In genomic region chr8:117596777-117597176, GRCm38 (mm10) we compare ENCODE assay signal across 16 mouse cellular contexts.
"Had no signal": no experiment of that assay in that cellular context is flagged by ENCODE, and none has a peak within 500 bp of the region (broad histone marks: within the 10 kb centered on the region; RNA-seq: fewer than 3 reads in every experiment).

No protein-coding gene starts in this region.

- H3K27ac ChIP-seq: kidney, postnatal 0 days; limb, embryonic 15.5 days; midbrain, embryonic 13.5 days; neural tube, embryonic 12.5 days; stomach, embryonic 15.5 days had no signal

- H3K9me3 ChIP-seq: limb, embryonic 15.5 days; midbrain, embryonic 13.5 days; neural tube, embryonic 12.5 days; stomach, embryonic 15.5 days had no signal

- H3K9ac ChIP-seq: limb, embryonic 15.5 days; midbrain, embryonic 13.5 days; neural tube, embryonic 12.5 days; stomach, embryonic 15.5 days had no signal

- H3K36me3 ChIP-seq: limb, embryonic 15.5 days; midbrain, embryonic 13.5 days; neural tube, embryonic 12.5 days; stomach, embryonic 15.5 days had no signal

- DNase-seq: kidney, adult 11 months; kidney, adult 9 months; kidney, postnatal 36 days; layer of hippocampus, adult 9-11 months; layer of hippocampus, postnatal 36 days; lung, adult 2 months; lung, postnatal 36 days; thymus, adult 2 months; thymus, postnatal 25 days had no signal

- H3K4me1 ChIP-seq: limb, embryonic 15.5 days; midbrain, embryonic 13.5 days; neural tube, embryonic 12.5 days; stomach, embryonic 15.5 days had no signal

- ATAC-seq: lung, postnatal 0 days; midbrain, embryonic 13.5 days had no signal

- H3K27me3 ChIP-seq: limb, embryonic 15.5 days; megakaryocyte, embryonic 14.5 days; midbrain, embryonic 13.5 days; neural tube, embryonic 12.5 days; stomach, embryonic 15.5 days had no signal

- H3K4me2 ChIP-seq: limb, embryonic 15.5 days; midbrain, embryonic 13.5 days; neural tube, embryonic 12.5 days; stomach, embryonic 15.5 days had no signal

- H3K4me3 ChIP-seq: limb, embryonic 15.5 days; megakaryocyte, embryonic 14.5 days; midbrain, embryonic 13.5 days; neural tube, embryonic 12.5 days; stomach, embryonic 15.5 days had no signal
